Mouse (Mus musculus): Measurements from ENCODE around the gene Spsb4.

Spsb4 gene

GRCm38 (mm10) chr9:97015751-97016150 lies 2.9 kb downstream of the Spsb4 start:
- DNase-seq, result no peak

- no peak for DNase-seq
Observed at GRCm38 (mm10) chr9:97013698-97014097, 4.9 kb downstream of the Spsb4 start.

DNA sequence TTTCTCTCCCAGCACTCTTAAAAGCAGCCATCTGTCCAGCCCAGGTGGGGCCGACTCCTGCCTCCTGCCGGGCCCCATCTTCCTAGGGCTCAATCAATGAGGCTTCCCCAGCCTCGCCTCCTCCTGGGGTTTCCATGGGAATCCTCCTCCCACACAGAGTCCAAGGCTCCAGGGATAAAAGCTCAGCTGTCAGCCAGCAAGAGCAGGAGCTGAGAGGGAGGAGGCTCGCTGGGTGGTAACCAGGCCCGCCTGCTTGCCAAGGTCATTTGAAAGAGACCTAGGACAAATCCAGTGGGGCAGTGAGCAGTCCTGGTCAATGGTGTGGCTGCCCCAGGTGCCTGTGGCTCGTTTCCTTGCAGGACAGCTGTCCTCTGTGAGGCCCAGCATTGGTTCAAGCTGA lies 5.5 kb downstream of the Spsb4 start:
- no peak for DNase-seq

- DNase-seq, result no peak
Observed at GRCm38 (mm10) chr9:97011454-97012195, 7.0 kb downstream of the Spsb4 start.

- DNase-seq, result no peak
Observed at GRCm38 (mm10) chr9:97010447-97010846, 8.2 kb downstream of the Spsb4 start.

GRCm38 (mm10) chr9:97004726-97005125 lies 13.9 kb downstream of the Spsb4 start:
- no peak for DNase-seq

- no peak for DNase-seq
Observed at GRCm38 (mm10) chr9:97003173-97003572, 15.5 kb downstream of the Spsb4 start.

- no peak for DNase-seq
Observed at GRCm38 (mm10) chr9:97002654-97003053, 16.0 kb downstream of the Spsb4 start.

- no peak for DNase-seq
Observed at GRCm38 (mm10) chr9:97002025-97002424, 16.6 kb downstream of the Spsb4 start.

- no peak for DNase-seq
Observed at GRCm38 (mm10) chr9:97001458-97001857, 17.2 kb downstream of the Spsb4 start.

DNA sequence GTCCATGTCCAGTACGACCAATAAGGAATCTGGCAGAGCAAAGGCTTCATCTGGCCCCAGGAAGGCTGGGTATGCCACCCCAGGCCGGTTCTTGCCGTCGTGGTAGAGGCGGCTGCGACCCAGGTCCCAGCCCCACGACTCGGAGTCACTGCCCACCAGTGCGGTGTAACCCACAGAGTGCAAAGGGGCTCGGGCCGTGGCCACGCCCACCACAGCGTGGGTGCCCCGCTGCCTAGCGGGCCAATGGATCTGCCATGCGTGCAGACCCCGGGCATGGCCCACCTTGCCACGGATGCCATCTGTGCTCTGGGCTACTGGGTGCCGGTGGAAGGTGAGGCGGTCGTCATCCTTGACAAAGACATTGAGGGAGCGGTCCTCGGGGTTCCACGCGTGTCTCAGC lies 22.9 kb downstream of the Spsb4 start:
- DNase-seq, result no peak

GRCm38 (mm10) chr9:96994733-96995132 lies 23.9 kb downstream of the Spsb4 start:
- no peak for DNase-seq

DNA sequence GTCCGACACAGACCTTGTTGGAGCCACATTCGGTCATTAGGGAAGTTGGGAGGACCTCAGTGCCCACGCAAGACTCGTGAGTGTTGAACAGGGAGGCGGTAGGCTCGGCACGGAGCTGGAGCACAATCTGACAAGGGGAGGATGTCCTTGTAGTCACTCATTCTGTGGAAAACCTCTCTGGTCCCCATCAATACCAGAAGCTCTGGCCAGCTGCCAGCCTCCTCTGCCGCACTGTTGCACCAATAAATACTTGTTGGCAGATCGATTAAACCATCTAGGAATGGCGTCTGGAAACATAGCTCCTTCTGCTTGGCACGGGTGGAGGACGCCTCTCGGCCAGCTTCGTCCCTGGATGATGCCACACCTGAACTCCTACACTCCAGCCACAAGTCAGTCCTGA lies 27.5 kb downstream of the Spsb4 start:
- no peak for DNase-seq

GRCm38 (mm10) chr9:96989389-96989990 lies 29.2 kb downstream of the Spsb4 start:
- DNase-seq, result no peak

GRCm38 (mm10) chr9:96986797-96987473 lies 31.7 kb downstream of the Spsb4 start:
- DNase-seq, result no peak

DNA sequence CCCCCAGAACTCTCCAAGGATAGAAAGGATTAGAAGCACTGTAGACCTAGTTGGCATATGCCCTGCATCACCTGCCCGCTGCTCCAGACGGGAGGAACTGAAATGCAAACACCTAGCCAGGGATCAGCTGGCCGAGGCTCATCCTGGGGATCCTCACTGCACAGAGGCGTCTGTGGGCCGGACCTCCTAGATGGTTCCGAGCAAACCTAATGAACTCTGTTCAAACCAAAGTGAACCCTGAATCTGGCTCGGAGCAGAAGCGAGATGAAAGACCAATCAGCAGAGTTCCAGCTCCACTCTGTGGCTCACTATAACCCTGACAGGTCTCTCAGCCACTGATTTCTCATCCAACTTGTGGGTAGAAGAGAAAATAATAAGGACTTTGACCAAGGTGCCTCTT lies 34.6 kb downstream of the Spsb4 start:
- no peak for DNase-seq

DNA sequence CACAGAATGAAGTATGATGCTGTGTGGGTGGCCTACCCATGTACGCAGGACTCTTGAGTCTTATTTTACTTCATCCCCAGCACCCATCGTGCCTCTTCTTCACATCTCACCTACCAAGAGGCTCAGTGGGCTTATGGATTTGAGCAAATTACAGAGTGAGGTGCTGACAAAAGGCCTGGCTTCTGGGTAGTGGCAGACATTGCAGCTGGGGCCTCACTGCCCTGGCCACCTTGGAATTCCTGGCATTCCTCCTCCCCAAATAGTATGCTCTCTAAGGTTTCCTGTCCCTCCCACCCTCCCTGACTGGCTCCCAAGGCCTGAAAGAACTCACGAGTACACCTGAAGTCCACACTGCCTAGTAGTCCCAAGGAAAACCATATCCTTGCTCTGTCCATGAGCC lies 35.7 kb downstream of the Spsb4 start:
- DNase-seq, result no peak

- no peak for DNase-seq
Observed at GRCm38 (mm10) chr9:96982351-96982750, 36.3 kb downstream of the Spsb4 start.

GRCm38 (mm10) chr9:96981836-96982235 lies 36.8 kb downstream of the Spsb4 start:
- no peak for DNase-seq

DNA sequence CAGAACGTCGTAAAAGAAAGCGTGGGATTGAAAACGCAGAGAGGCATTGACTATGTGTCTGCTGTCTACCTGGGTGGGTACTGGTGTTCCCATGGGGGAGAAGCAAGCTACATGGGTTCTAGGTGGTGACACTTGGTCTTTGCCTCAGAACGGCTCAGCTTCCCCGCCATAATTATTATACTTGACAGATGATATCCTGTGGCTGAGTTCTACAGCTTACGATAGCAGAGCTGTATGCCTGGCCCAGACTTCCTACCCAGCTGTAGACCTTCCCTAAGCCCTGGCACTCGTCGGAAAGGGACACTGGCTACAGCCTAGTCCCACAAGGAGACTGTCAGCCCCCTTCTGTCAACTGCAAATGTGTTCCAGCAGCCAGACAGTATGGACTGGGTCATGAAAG lies 37.5 kb downstream of the Spsb4 start:
- no peak for DNase-seq

- DNase-seq, result no peak
Observed at GRCm38 (mm10) chr9:96980037-96980997, 38.3 kb downstream of the Spsb4 start.

DNA sequence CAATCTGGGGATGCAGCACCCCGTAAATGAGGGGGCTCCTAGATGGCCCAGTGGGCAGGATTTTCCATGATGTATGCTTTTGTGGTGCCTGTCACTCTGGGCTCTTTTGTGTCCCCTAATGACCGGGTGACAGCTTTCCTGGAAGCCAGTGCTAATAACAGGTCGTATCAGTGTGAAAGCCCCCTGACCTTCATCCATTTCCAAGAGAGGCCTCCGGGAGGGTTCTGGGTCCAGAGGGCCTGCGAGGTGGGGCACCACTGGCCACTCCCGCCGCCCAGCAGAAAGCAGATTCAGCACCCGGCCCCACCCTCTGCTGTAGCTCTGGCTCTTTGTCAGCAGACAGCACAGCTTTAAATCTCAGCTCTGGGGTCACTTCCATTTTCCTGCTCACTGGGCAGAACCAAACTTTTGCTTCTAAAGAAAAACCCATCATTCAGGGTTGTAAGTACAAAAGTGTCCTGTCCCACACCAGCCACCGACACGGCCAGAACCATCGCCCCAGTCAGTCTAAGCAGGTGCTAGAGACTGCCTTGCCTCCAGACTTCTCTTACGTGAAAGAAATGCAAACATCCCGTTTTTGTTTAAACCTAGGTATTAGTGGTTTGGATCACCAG lies 39.1 kb downstream of the Spsb4 start:
- DNase-seq, result no peak
